Mouse (Mus musculus): Measurements from ENCODE around the gene Drc1. TPM values are rescaled to one million over a fixed set of nuclear protein-coding genes. Genes with fewer than 3 reads are reported as not detected.

The Drc1 gene
- total RNA-seq (2023): not detected

DNA sequence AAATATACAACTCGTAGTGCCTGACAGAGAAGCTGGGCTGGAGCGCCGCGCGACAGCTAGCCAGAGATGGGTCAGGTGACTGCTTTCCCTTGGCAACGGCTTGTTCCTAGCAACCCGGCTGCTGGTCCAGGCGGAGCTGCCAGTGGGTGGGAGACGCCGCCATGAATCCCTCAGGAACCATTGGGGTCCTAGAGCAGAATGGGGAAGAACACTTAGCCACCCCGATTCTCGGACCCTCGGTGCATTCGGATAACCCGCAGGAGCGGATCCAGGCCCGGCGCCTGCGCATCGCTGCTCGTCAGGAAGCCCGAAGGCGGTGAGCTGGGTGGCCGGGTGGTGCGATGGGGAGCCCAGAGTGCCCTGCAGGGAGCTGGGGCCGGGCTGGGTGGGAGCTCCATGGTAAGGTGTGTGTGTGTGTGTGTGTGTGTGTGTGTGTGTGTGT is at the start of gene Drc1:
Gene Drc1, plus strand, starts transcription at position 98 of the 442 bp plus-strand sequence.

GRCm38 (mm10) chr5:30232271-30232971 is 48.8 kb upstream of the Drc1 start, which contains the start of gene Selenoi:
Gene Selenoi (plus strand): TSS chr5:30232581.

Other genes starting within 250 kb of the Drc1 start
- gene Tyms, start 207.8 kb upstream of the Drc1 start, total RNA-seq (2023): 10 to 100 TPM; 77.8 to 84.2 TPM
- gene Garem2, start 176.2 kb upstream of the Drc1 start, total RNA-seq (2023): not detected
- gene 3110082J24Rik, start 175.3 kb upstream of the Drc1 start, total RNA-seq (2023): not detected
- 10 to 100 TPM; 68.0 to 77.7 TPM for gene Hadha, start 126.2 kb upstream of the Drc1 start, total RNA-seq (2023)
- gene Hadhb, start 126.1 kb upstream of the Drc1 start, total RNA-seq (2023): 10 to 100 TPM; 42.1 to 49.4 TPM
- gene Adgrf3, start 75.7 kb upstream of the Drc1 start, total RNA-seq (2023): not detected
- 10 to 100 TPM; 10.3 to 15.9 TPM for gene Selenoi, start 48.8 kb upstream of the Drc1 start, total RNA-seq (2023)
- under 1 TPM; 0.42 to 0.55 TPM for gene Otof, start 180.5 kb downstream of the Drc1 start, total RNA-seq (2023)
- gene 1700001C02Rik, start 184.7 kb downstream of the Drc1 start, total RNA-seq (2023): not detected